Mouse (Mus musculus) urinary bladder, postnatal 0 days (tissue): Measurements from ENCODE around the gene Dgkh. TPM values are rescaled to one million over a fixed set of nuclear protein-coding genes. Genes with fewer than 3 reads are reported as not detected.

Source experiments
- polyA plus RNA-seq: library from polyadenylated mRNA; unstranded; fragments of >200 nt; fragmentation: Nextera tagmentation; extraction: Ambion mirVana; gene quantifications from 2 replicates; pipeline ENCODE4 v1.2.1, GENCODE M21; 2015

The Dgkh gene
- 1.2 and 1.5 TPM in 2 replicates for polyA plus RNA-seq

DNA sequence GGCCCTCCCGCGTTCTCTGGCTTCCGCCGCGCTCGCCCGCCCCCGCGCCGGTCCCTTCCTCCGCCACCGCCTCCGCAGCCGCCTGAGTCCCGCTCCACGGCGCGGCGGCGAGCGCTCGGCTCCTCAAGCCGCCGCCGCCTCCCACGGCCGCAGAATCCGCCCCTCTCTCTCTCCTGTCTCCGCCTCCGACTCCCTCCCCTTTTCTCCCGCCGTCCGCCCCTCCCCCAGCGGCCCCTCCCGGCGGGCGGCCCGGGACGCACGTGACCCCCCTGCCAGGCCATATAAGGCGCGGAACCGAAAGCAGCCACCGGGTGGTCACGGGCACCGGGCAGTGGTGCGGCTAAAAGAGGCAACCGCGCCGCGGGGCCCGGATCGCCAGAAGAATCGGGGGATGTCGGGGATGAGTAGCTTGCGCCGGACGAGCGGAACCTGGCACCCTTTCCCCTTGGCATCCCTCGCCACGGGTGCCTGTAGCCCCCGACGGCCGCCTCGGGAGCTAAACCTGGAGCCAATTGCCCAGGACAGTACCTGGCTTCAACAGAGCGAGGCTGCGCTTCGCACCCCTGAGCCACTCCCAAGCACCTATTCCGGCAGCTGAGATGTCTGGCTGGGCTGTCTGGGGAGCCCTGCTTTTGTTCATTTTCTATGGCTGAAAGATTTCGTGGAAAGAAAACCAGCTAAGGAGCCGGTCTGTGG is at the start of gene Dgkh:
TSS of gene Dgkh (minus strand) at position 160 of the 696 bp plus-strand sequence.

DNA sequence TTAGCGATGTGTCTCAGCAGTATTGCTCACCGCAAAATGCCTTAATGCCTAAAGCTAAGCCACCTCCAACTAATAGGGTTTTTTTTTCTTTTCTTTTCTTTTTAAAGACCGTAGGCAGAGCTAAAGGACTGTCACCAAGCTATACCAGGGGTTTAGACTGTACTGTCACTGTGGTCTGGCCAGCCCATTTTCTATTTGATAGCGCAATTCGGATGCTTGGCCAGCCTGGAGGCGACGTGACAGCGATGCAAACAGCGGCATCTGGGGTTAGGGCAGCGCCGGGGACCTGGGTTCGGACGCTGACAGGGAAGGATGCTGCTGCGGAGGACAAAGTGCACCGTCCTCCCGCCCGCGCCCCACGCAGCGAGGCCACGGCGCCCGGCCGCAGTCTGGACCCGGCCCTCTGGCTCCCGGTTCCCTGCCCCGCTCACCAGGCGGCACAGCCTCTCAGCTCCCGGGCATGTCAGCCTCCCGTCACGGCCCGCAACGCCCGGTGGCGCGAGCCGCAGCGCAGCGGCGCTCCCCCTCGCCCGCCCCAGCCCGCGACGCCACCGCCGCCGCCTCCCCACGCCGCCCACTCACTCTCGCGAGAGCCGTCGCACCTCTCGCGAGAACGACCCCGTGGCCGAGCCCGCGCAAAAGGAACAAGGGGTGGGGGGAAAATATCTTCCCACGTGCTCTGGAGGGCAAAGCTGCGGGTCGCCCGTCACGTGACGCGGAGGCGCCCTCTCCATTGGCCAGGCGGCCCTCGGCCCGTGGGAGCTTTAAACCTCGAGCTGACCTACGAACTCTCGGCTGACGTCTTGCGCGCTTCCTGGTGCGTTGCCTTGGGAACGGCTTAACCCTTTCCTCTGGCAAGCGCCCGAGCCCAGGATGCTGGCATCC is 196.1 kb downstream of the Dgkh start, which contains the start of gene Akap11:
TSS of gene Akap11 (minus strand) at position 528 of the 885 bp plus-strand sequence.

Other genes with a start within 250 kb of the Dgkh start
- 6.7 and 8.5 TPM in 2 replicates for gene Akap11, start 196.0 kb downstream of the Dgkh start, polyA plus RNA-seq
- gene Vwa8, start 116.3 kb upstream of the Dgkh start, polyA plus RNA-seq = 5.8 and 7.8 TPM in 2 replicates